Mouse (Mus musculus) embryo, embryonic 10 days (tissue): ENCODE measurements at regions not wholly inside any gene's neighbourhood (a gene's known extent, or its start where the extent isn't known, plus 50 kb on each side); places are given as distances from the start of the nearest gene placed in this dataset.

Experiments used
- DNase-seq: peaks from one replicate; pipeline ENCODE4 v3.0.0-alpha.2; 2015; ENCODE audit warnings: low spot score

- DNase-seq = no peak
Measured at GRCm38 (mm10) chr2:170945401-170946105, 213.9 kb downstream of the Dok5 start.

- no peak for DNase-seq
Measured at GRCm38 (mm10) chr2:170946106-170946657, 214.6 kb downstream of the Dok5 start.

GRCm38 (mm10) chr2:170947236-170947635 lies 215.6 kb downstream of the Dok5 start:
- DNase-seq = no peak

- no peak for DNase-seq
Measured at GRCm38 (mm10) chr2:170954626-170955025, 223.0 kb downstream of the Dok5 start.

GRCm38 (mm10) chr2:170956766-170957165 lies 225.2 kb downstream of the Dok5 start:
- DNase-seq = no peak

- DNase-seq = no peak
Measured at GRCm38 (mm10) chr2:170960396-170960795, 228.8 kb downstream of the Dok5 start.

GRCm38 (mm10) chr2:170962481-170962880 lies 230.9 kb downstream of the Dok5 start:
- no peak for DNase-seq

GRCm38 (mm10) chr2:170969430-170969829 lies 237.8 kb downstream of the Dok5 start:
- peak; percentile 31 for DNase-seq

GRCm38 (mm10) chr2:170985357-170985756 lies 253.8 kb downstream of the Dok5 start:
- no peak for DNase-seq

GRCm38 (mm10) chr2:170998378-170998777 lies 266.8 kb downstream of the Dok5 start:
- no peak for DNase-seq

- no peak for DNase-seq
Measured at GRCm38 (mm10) chr2:171000165-171000564, 268.6 kb downstream of the Dok5 start.

- no peak for DNase-seq
Measured at GRCm38 (mm10) chr2:171028481-171028880, 296.9 kb downstream of the Dok5 start.
